Mouse (Mus musculus) ES-E14 (cell line): ENCODE results near the gene Uimc1. TPM values are rescaled to one million over a fixed set of nuclear protein-coding genes. Genes with fewer than 3 reads are reported as not detected.

ENCODE experiments used
- DNase-seq: peaks from one replicate; pipeline ENCODE4 v3.0.0-alpha.2; 2013; ENCODE audit warnings: low read depth, low spot score
- H3K27ac ChIP-seq: 2 replicates; pipeline ENCODE4 v1.5.1; 2012; ENCODE audit warnings: low read depth, mild to moderate bottlenecking, low read length, moderate library complexity, mixed read lengths; ENCODE audit not compliant: poor library complexity, insufficient read depth, severe bottlenecking
- H3K36me3 ChIP-seq: 2 replicates; pipeline ENCODE4 v1.6.1; 2012; ENCODE audit warnings: mild to moderate bottlenecking, low read length, moderate library complexity, mixed read lengths; ENCODE audit not compliant: control insufficient read depth, poor library complexity, insufficient read depth, severe bottlenecking
- H3K4me1 ChIP-seq, 2 experiments: fragments of 150-350 bp in 1 of 2; sonication (generic) in 1 of 2; 2 replicates each; pipeline ENCODE4 v1.6.1; 2012; ENCODE audit warnings: low read length in 2 of 2, mild to moderate bottlenecking in 1 of 2, mixed read lengths in 1 of 2; ENCODE audit not compliant: control insufficient read depth in 2 of 2, insufficient read depth in 2 of 2, poor library complexity in 1 of 2
- H3K4me3 ChIP-seq, 2 experiments: fragments of 150-350 bp in 1 of 2; sonication (generic) in 1 of 2; 2 replicates each; pipeline ENCODE4 v1.5.1; 2012; ENCODE audit warnings: low read length in 2 of 2, low read depth in 1 of 2, mild to moderate bottlenecking in 1 of 2, mixed read lengths in 1 of 2; ENCODE audit not compliant: insufficient read depth in 1 of 2, poor library complexity in 1 of 2, severe bottlenecking in 1 of 2
- H3K9ac ChIP-seq: 2 replicates; pipeline ENCODE4 v1.6.1; 2012; ENCODE audit warnings: low read depth, mild to moderate bottlenecking, low read length, mixed read lengths; ENCODE audit not compliant: poor library complexity, insufficient read depth, severe bottlenecking
- H3K9me3 ChIP-seq: fragments of 150-350 bp; sonication (generic); 2 replicates; pipeline ENCODE4 v1.6.1; 2012; ENCODE audit warnings: low read depth, mild to moderate bottlenecking, low read length; ENCODE audit not compliant: control insufficient read depth, insufficient read depth
- CHD2 ChIP-seq: IDR thresholded peaks from 2 replicates; pipeline ENCODE4 v1.6.1; 2014; ENCODE audit warnings: mild to moderate bottlenecking, low read depth, low read length, inconsistent platforms
- HCFC1 ChIP-seq: IDR thresholded peaks from 2 replicates; pipeline ENCODE4 v1.6.1; 2012; ENCODE audit warnings: low read length, inconsistent platforms, borderline replicate concordance; ENCODE audit not compliant: insufficient read depth
- MAFK ChIP-seq: IDR thresholded peaks from 2 replicates; pipeline ENCODE4 v1.6.1; 2014; ENCODE audit warnings: mild to moderate bottlenecking, low read depth, low read length, inconsistent platforms; ENCODE audit not compliant: insufficient read depth
- ZC3H11A ChIP-seq: IDR thresholded peaks from 2 replicates; pipeline ENCODE4 v1.6.1; 2012; ENCODE audit warnings: low read depth, mild to moderate bottlenecking, inconsistent platforms, low read length, borderline replicate concordance
- ZNF384 ChIP-seq: IDR thresholded peaks from 2 replicates; pipeline ENCODE4 v1.6.1; 2012; ENCODE audit warnings: low read depth, low read length, inconsistent platforms
- in situ Hi-C, 2 experiments: fragments of 600-800 bp; cut with MboI; formaldehyde crosslinking; loops; one replicate each; pipeline ENCODE4 v1.15.1; 2025; ENCODE audit warnings: low sequenced_read_pairs in 2 of 2, inconsistent platforms in 1 of 2; ENCODE audit not compliant: unreplicated experiment in 2 of 2
- total RNA-seq: library from RNA; depleted of rRNA; stranded (reverse); fragments of 300-350 nt; gene quantifications from 2 replicates; pipeline ENCODE4 v1.2.3, GENCODE M21; 2012

Uimc1 gene
- total RNA-seq, 1 experiment: 77.6 TPM

DNA sequence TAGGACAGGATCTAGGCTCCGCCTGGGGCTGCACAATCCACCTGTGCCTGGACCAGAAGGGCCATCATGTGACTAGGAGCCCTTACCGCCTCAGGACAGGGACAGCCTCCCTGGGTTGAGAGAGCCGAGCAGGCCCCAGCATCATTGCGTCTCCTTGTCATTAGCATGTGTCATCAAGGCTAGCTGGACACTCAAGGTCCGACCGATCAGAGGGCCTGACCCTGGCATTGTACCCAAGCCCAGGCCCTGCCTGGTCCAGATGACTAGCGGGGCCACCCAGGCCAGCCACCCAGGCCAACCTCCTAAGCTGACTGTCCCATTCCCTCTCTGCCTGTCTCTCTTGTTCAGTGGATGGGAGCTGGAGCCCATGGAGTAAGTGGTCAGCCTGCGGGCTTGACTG lies 102.5 kb downstream of the Uimc1 start:
- no peak for DNase-seq
- TF ChIP-seq MAFK: no peak
- TF ChIP-seq CHD2: no peak
- peak overlapping the region; percentile 2 to 42; a peak in 1 of 4 replicates for H3K4me3 ChIP-seq
- H3K9ac ChIP-seq: no peak overlapping the region
- H3K9me3 ChIP-seq: no peaks in the 10 kb centered on the region
- no peaks in the 10 kb centered on the region for H3K36me3 ChIP-seq
- no peak overlapping the region for H3K27ac ChIP-seq
- peaks cover 0 to 7% of the 10 kb centered on the region in 2 experiments; a peak in 1 of 4 replicates for H3K4me1 ChIP-seq
- in situ Hi-C loops: no loop called here

DNA sequence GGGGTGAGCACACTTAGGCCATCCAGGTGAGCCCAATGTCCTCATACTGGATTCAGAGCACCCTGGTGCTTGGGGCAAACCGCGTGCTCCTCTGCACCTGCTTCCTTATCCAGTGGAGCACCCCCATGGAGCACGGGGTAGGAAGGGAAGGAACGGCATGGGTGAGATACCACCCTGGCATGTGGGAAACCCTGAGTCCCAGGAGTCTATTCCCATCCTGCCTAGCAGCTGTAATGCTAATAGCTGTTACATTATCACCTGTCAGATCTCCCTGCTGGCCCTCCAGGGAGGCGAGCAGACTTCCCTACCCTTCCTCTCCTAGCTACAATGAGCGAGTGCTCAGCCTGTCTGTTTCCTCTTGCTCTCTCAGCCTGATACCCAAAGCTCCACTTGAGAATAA lies 104.9 kb downstream of the Uimc1 start:
- TF ChIP-seq CHD2: no peak
- no peak for TF ChIP-seq ZNF384
- no peak for TF ChIP-seq HCFC1
- no peak for TF ChIP-seq MAFK
- TF ChIP-seq ZC3H11A: no peak
- no peak overlapping the region for H3K9ac ChIP-seq
- H3K36me3 ChIP-seq: no peaks in the 10 kb centered on the region
- in situ Hi-C loops: no loop called here
- no peak overlapping the region for H3K27ac ChIP-seq
- peaks cover 0 to 7% of the 10 kb centered on the region in 2 experiments; a peak in 1 of 4 replicates for H3K4me1 ChIP-seq
- no peaks in the 10 kb centered on the region for H3K9me3 ChIP-seq
- no peak for DNase-seq
- H3K4me3 ChIP-seq: no peak overlapping the region

DNA sequence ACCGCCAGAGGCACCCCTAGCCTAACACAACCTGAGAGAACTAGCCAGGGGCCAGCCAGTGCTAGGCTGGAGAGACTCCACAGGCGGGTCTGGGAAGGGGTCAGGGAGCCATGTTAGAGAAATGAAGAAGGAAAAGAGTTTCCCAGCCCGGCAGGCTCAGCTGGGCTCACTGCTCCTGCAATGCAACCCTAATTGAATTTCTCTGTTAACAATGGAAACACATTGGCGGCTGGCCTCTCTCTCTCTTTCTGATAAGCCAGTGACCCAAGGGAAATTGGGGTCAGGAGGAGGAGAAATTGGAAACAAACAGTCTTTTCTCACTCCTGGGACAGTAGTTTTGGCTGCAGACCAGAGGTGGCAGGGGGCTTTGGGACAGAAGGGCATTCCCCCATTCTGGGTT lies 105.5 kb downstream of the Uimc1 start:
- no peak overlapping the region for H3K9ac ChIP-seq
- no peak overlapping the region for H3K4me3 ChIP-seq
- no peak for TF ChIP-seq MAFK
- no peak for TF ChIP-seq HCFC1
- TF ChIP-seq CHD2: no peak
- no peak for TF ChIP-seq ZNF384
- TF ChIP-seq ZC3H11A: no peak
- in situ Hi-C loops: no loop called here
- no peak overlapping the region for H3K27ac ChIP-seq
- no peaks in the 10 kb centered on the region for H3K36me3 ChIP-seq
- peaks cover 0 to 7% of the 10 kb centered on the region in 2 experiments; a peak in 1 of 4 replicates for H3K4me1 ChIP-seq
- DNase-seq: no peak
- no peaks in the 10 kb centered on the region for H3K9me3 ChIP-seq

DNA sequence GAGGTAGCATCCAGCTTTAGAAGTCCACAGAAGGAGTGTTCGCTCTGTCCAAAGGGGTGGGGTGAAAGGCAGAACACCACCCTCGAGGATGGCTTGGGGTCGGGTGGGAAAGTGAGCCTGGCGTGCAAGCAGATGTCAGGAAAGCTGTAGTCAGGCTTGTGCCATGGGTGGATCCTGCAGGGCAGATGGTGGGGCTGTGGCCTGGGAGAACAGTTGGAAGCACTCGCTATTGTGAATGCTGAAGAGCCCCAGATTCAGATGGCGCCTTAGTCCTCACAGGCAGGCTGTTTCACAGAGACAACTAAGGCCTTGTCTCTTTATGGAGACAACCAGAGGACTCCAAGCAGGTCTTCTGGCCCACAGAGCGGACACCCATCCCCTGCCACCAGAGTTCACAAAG lies 107.9 kb downstream of the Uimc1 start:
- Histone ChIP-seq H3K4me3 (no peak overlapping the region), H3K27ac (no peak overlapping the region), H3K4me1 (0 out of 4 replicates have a peak, but pooled peaks cover 0 to 3% of the 10 kb centered on the region in 2 experiments), H3K9ac (no peak overlapping the region), H3K9me3 (no peaks in the 10 kb centered on the region), H3K36me3 (no peaks in the 10 kb centered on the region)
- in situ Hi-C loops: no loop called here
- no peak for DNase-seq
- no peak for TF ChIP-seq HCFC1
- no peak for TF ChIP-seq CHD2
- TF ChIP-seq ZNF384: no peak
- no peak for TF ChIP-seq ZC3H11A
- TF ChIP-seq MAFK: no peak

DNA sequence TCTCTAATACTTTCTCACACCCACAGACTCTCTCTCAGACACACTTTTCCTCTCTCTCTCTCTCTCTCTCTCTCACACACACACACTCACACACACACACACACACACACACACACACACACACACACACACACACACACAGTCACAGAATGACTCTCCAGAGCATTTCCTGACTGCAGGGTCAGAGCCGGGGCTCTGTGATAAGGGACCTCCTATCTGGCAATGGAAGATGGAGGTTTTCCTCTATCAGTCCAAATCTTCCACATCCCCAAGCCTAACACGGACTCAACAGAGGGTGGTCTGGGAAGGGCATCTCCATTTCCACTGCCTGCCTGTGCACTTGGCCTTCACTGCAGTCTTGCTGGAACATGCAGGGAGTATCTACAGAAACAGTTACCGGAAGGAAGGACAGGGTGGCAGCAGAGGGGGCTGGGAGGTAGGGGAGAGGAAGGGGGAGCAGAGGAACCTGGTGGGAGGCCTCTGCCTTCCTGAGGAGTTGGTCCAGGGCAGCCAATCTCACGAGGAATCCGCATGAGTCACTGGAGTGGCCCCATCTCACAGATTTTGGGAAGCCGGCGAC lies 111.8 kb downstream of the Uimc1 start:
- TF ChIP-seq MAFK: no peak
- Histone ChIP-seq H3K9me3 (no peaks in the 10 kb centered on the region), H3K4me3 (no peak overlapping the region), H3K27ac (no peak overlapping the region), H3K4me1 (no peaks in the 10 kb centered on the region), H3K9ac (no peak overlapping the region), H3K36me3 (no peaks in the 10 kb centered on the region)
- DNase-seq: no peak
- in situ Hi-C loops: no loop called here
